Mouse (Mus musculus) central nervous system, embryonic 18 days (tissue): ENCODE measurements around the gene Vrtn. TPM values are rescaled to one million over a fixed set of nuclear protein-coding genes. Genes with fewer than 3 reads are reported as not detected.

Source experiments
- polyA plus RNA-seq: library from polyadenylated mRNA; depleted of rRNA; stranded (reverse); fragments of >200 nt; gene quantifications from 2 replicates; pipeline ENCODE4 v1.2.3, GENCODE M21; 2012; rRNA removed

The Vrtn gene
- 0.05 and 0.09 TPM in 2 replicates for polyA plus RNA-seq

GRCm38 (mm10) chr12:84640654-84641053 is at the start of gene Vrtn:
Gene Vrtn, plus strand, starts transcription at chr12:84641019.

GRCm38 (mm10) chr12:84616977-84617630 is 23.7 kb upstream of the Vrtn start, which contains the start of gene Abcd4:
Gene Abcd4, minus strand, starts transcription at chr12:84617413.

GRCm38 (mm10) chr12:84698319-84699081 is 57.7 kb downstream of the Vrtn start, which contains the start of gene Syndig1l:
Gene Syndig1l, minus strand, starts transcription at chr12:84698831.

Other genes with a start within 250 kb of the Vrtn start
- gene Entpd5, start 232.0 kb upstream of the Vrtn start, polyA plus RNA-seq = 9.4 and 12.0 TPM in 2 replicates
- gene Bbof1, start 231.9 kb upstream of the Vrtn start, polyA plus RNA-seq = 5.9 and 6.2 TPM in 2 replicates
- gene Rnf113a2, start 223.8 kb upstream of the Vrtn start, polyA plus RNA-seq = 15.4 and 16.8 TPM in 2 replicates
- gene Aldh6a1, start 190.0 kb upstream of the Vrtn start, polyA plus RNA-seq = 21.0 and 22.3 TPM in 2 replicates
- gene Lin52, start 189.6 kb upstream of the Vrtn start, polyA plus RNA-seq = 21.8 and 23.9 TPM in 2 replicates
- 0.67 and 0.75 TPM in 2 replicates for gene Vsx2, start 71.3 kb upstream of the Vrtn start, polyA plus RNA-seq
- 23.6 and 25.4 TPM in 2 replicates for gene Abcd4, start 23.6 kb upstream of the Vrtn start, polyA plus RNA-seq
- gene Syndig1l, start 57.8 kb downstream of the Vrtn start, polyA plus RNA-seq = 13.1 and 14.4 TPM in 2 replicates
- 57.1 and 57.4 TPM in 2 replicates for gene Npc2, start 132.1 kb downstream of the Vrtn start, polyA plus RNA-seq
- 84.6 and 93.3 TPM in 2 replicates for gene Isca2, start 132.2 kb downstream of the Vrtn start, polyA plus RNA-seq
- 1.0 TPM in 2 replicates for gene Ltbp2, start 235.5 kb downstream of the Vrtn start, polyA plus RNA-seq